Comparison of ENCODE assay signal across 10 mouse cellular contexts in the genomic region with DNA sequence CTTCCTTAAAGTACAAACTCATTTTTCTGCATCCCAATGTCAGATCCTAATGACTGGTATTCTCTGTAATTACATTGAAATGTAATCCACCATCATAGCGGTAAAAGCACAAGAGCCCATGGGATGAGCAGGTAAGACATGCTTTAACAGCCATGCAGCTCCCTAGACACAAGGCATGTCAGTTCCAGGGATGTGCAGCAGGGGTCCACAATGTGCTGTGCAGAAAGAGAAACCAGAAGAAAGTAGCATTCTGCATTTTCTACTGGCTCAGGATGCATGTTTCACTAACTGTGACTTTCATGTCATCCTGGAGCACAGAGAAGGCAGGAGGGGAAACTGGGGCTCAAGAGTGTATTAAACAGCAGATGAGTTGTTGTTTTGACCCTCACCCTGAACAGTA. TPM values are rescaled to one million over a fixed set of nuclear protein-coding genes. Genes with fewer than 3 reads are reported as not detected.
DNase-seq lines count a peak whose midpoint lies in the region; ATAC-seq and TF ChIP-seq lines count a peak whose summit lies in the region.
"Had no signal": no experiment of that assay in that cellular context is flagged by ENCODE, and none has a peak within 500 bp of the region (broad histone marks: within the 10 kb centered on the region; RNA-seq: fewer than 3 reads in every experiment).

No protein-coding gene starts in this region.

- H3K27me3 ChIP-seq in liver, embryonic 14.5 days (ENCODE audit: control insufficient read depth, insufficient read depth, low read length) = no peaks in the 10 kb centered on the region
- H3K27me3 ChIP-seq: megakaryocyte, embryonic 14.5 days had no signal

- no peak overlapping the region for H3K27ac ChIP-seq in left cerebral cortex, adult 2 months
- no peak overlapping the region for H3K27ac ChIP-seq in cortical plate, adult 2 months (ENCODE audit: insufficient read depth, low read length)
- H3K27ac ChIP-seq in liver, embryonic 14.5 days = no peak overlapping the region

- DNase-seq in adrenal gland, postnatal 14 days = peak; percentile 24
- no peak for DNase-seq in adrenal gland, postnatal 4 days (ENCODE audit: low spot score in 2 of 2)
- DNase-seq in left cerebral cortex, adult 2 months (ENCODE audit: extremely low spot score in 1 of 2, low spot score in 2 of 2) = no peak
- no peak for DNase-seq in left cerebral cortex, adult 8-10 months (ENCODE audit: low spot score in 2 of 2)
- DNase-seq in liver, embryonic 14.5 days (ENCODE audit: low read depth in 3 of 3, low spot score in 3 of 3) = no peak
- no peak for DNase-seq in gastrocnemius, postnatal 25 days
- DNase-seq in adrenal gland, postnatal 10 days = no peak

- no peak for TF ChIP-seq POLR2A in cortical plate, adult 2 months (IDR thresholded peaks at IDR 0.05; ENCODE audit: extremely low read depth, insufficient read depth, low read length)

- ATAC-seq in liver, embryonic 14.5 days (ENCODE audit: insufficient read depth) = no peak

- no peaks in the 10 kb centered on the region for H3K9me3 ChIP-seq in liver, embryonic 14.5 days (ENCODE audit: control insufficient read depth, low read length)
- H3K9me3 ChIP-seq: megakaryocyte, embryonic 14.5 days had no signal

- no peak overlapping the region for H3K4me3 ChIP-seq in left cerebral cortex, adult 2 months
- H3K4me3 ChIP-seq in cortical plate, adult 2 months (ENCODE audit: insufficient read depth, low read length) = no peak overlapping the region
- no peak overlapping the region for H3K4me3 ChIP-seq in liver, embryonic 14.5 days (ENCODE audit: insufficient read depth in 1 of 2, low read depth in 2 of 2, low read length in 2 of 2)
- H3K4me3 ChIP-seq: erythroblast, embryonic 14.5 days; megakaryocyte, embryonic 14.5 days had no signal

- peak; percentile 55 for TF ChIP-seq CTCF in left cerebral cortex, adult 2 months (IDR thresholded peaks at IDR 0.05)
- peak; percentile 65 for TF ChIP-seq CTCF in cortical plate, adult 2 months (IDR thresholded peaks at IDR 0.05; ENCODE audit: extremely low read depth, insufficient read depth, low read length)
- TF ChIP-seq CTCF in liver, embryonic 14.5 days (IDR thresholded peaks at IDR 0.05; ENCODE audit: low read depth) = peak; percentile 28; the same call in 1 of the 2 replicates

- intact Hi-C loops in left cerebral cortex, adult 2 months (cut with DNase I) = loop anchor here (5.0 kb wide), 1 partner anchor 52 kb away; no protein-coding TSS in a partner anchor

- peaks cover 4% of the 10 kb centered on the region; the same call in 1 of the 2 replicates for H3K4me1 ChIP-seq in cortical plate, adult 2 months (ENCODE audit: control insufficient read depth, insufficient read depth, low read length)
- no peaks in the 10 kb centered on the region for H3K4me1 ChIP-seq in liver, embryonic 14.5 days (replicated peaks; ENCODE audit: control insufficient read depth in 2 of 2, insufficient read depth in 2 of 2, low read length in 1 of 2)

- H3K9ac ChIP-seq in liver, embryonic 14.5 days (replicated peaks) = no peak overlapping the region

- H3K36me3 ChIP-seq in liver, embryonic 14.5 days (replicated peaks; ENCODE audit: control insufficient read depth, insufficient read depth, low read depth) = no peaks in the 10 kb centered on the region

- WGBS in liver, embryonic 14.5 days (ENCODE audit: insufficient replicate concordance) = 36% methylated on average over 1 of the region's 1 CpGs

- no peak for TF ChIP-seq EP300 in liver, embryonic 14.5 days (IDR thresholded peaks at IDR 0.05; ENCODE audit: low read depth)

- no peak overlapping the region for H3K4me2 ChIP-seq in liver, embryonic 14.5 days (ENCODE audit: low read depth)

RNA-seq across cellular contexts. Expression of a gene that starts 9.0 kb away (rescaled TPM):
- 5.2 and 20.1 TPM in 2 replicates for total RNA-seq in adrenal gland, postnatal 14 days (2021)
- total RNA-seq in adrenal gland, postnatal 4 days (2021) = 10 to 100 TPM; 10.4 to 20.9 TPM
- not detected for total RNA-seq in left cerebral cortex, adult 2 months (2021)
- under 1 TPM in 3 of 4 experiments, not detected in 1; 0.43 to 0.72 (median 0.63) TPM for total RNA-seq in left cerebral cortex, adult 8-10 months (2022)
- 0.23 and 0.26 TPM in 2 replicates for polyA plus RNA-seq in cortical plate, adult 2 months (2012; rRNA removed)
- 0.94 and 0.97 TPM in 2 replicates for polyA plus RNA-seq in liver, embryonic 14.5 days (2012; rRNA removed)
- 1.2 and 2.0 TPM in 2 replicates for polyA plus RNA-seq in liver, embryonic 14.5 days (2014; fragmentation: Nextera tagmentation; extraction: Ambion mirVana)
- not detected for total RNA-seq in gastrocnemius, postnatal 25 days (2021)
- total RNA-seq in adrenal gland, postnatal 10 days (2021) = 10 to 100 TPM; 14.3 to 16.7 TPM

RNA-seq across cellular contexts. Expression of a gene that starts 17.8 kb away (rescaled TPM):
- 0.78 and 1.7 TPM in 2 replicates for total RNA-seq in adrenal gland, postnatal 14 days (2021)
- under 1 TPM; 0.28 to 0.50 TPM for total RNA-seq in adrenal gland, postnatal 4 days (2021)
- total RNA-seq in left cerebral cortex, adult 2 months (2021) = under 1 TPM in 1 of 2 experiments, not detected in 1; 0.19 TPM
- total RNA-seq in left cerebral cortex, adult 8-10 months (2022) = under 1 TPM in 2 of 4 experiments, not detected in 2; 0.35 to 0.53 TPM
- not detected in 2 replicates for polyA plus RNA-seq in cortical plate, adult 2 months (2012; rRNA removed)
- polyA plus RNA-seq in liver, embryonic 14.5 days (2012; rRNA removed) = 0.03 and 0.06 TPM in 2 replicates
- polyA plus RNA-seq in liver, embryonic 14.5 days (2014; fragmentation: Nextera tagmentation; extraction: Ambion mirVana) = 0.27 and 0.30 TPM in 2 replicates
- not detected for total RNA-seq in gastrocnemius, postnatal 25 days (2021)
- total RNA-seq in adrenal gland, postnatal 10 days (2021) = 1 to 10 TPM; 1.2 to 2.4 TPM
- polyA plus RNA-seq: erythroblast, embryonic 14.5 days had no signal

RNA-seq across cellular contexts. Expression of a gene that starts 30.7 kb away (rescaled TPM):
- 0.67 and 2.2 TPM in 2 replicates for total RNA-seq in adrenal gland, postnatal 14 days (2021)
- total RNA-seq in adrenal gland, postnatal 4 days (2021) = 1 to 10 TPM in 1 of 2 experiments, under 1 TPM in 1; 0.84 to 1.9 TPM
- total RNA-seq in left cerebral cortex, adult 2 months (2021) = not detected
- total RNA-seq in left cerebral cortex, adult 8-10 months (2022) = not detected
- polyA plus RNA-seq in cortical plate, adult 2 months (2012; rRNA removed) = not detected in 2 replicates
- polyA plus RNA-seq in liver, embryonic 14.5 days (2012; rRNA removed) = 0.08 and 0.11 TPM in 2 replicates
- polyA plus RNA-seq in liver, embryonic 14.5 days (2014; fragmentation: Nextera tagmentation; extraction: Ambion mirVana) = 0.24 TPM in 2 replicates
- not detected for total RNA-seq in gastrocnemius, postnatal 25 days (2021)
- 1 to 10 TPM; 1.4 to 1.5 TPM for total RNA-seq in adrenal gland, postnatal 10 days (2021)
- polyA plus RNA-seq: erythroblast, embryonic 14.5 days had no signal
